Mouse (Mus musculus): ENCODE results near the gene Becn1.
"Not testable (repeated sequence)": the region's sequence is repeated elsewhere in the genome, so short reads cannot be mapped to it uniquely, and the experiment has no call there.

DNA sequence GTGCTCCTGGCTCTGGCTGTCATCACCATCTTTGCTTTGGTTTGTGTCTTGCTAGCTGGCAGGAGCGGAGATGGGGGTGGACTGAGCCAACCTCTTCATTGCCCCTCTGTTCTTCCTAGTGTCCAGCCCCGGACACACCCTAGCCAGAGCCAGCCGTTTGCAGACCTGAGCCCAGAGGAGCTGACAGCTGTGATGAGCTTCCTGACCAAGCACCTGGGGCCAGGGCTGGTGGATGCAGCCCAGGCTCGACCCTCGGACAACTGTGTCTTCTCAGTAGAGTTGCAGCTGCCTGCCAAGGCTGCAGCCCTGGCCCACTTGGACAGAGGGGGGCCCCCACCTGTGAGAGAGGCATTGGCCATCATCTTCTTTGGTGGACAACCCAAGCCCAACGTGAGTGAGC is 28.9 kb upstream of the Becn1 start:
- not testable (repeated sequence) for TF ChIP-seq POLR2A (IDR thresholded peaks at IDR 0.05; ENCODE audit: insufficient read length, low read depth); SRF (IDR thresholded peaks at IDR 0.05; ENCODE audit: control insufficient read depth, insufficient read length, low read depth); E2F4 (IDR thresholded peaks at IDR 0.05; ENCODE audit: insufficient read depth); REST (IDR thresholded peaks at IDR 0.05; ENCODE audit: insufficient read depth, insufficient read length); MAX (IDR thresholded peaks at IDR 0.05; ENCODE audit: low read depth); USF1 (IDR thresholded peaks at IDR 0.05; ENCODE audit: low read depth); MYOD1 (IDR thresholded peaks at IDR 0.05; ENCODE audit: control insufficient read depth in 1 of 3, insufficient read length in 2 of 3, low read depth in 2 of 3); MYOG (IDR thresholded peaks at IDR 0.05; ENCODE audit: control insufficient read depth in 1 of 3, insufficient read depth in 1 of 3, insufficient read length in 2 of 3, low read depth in 2 of 3); TCF12 (IDR thresholded peaks at IDR 0.05; ENCODE audit: insufficient read depth, poor library complexity, severe bottlenecking)

All from myocyte (in vitro differentiated cells).